Mouse (Mus musculus) G1E-ER4 (cell line): ENCODE data around the gene Plekha8. TPM values are rescaled to one million over a fixed set of nuclear protein-coding genes. Genes with fewer than 3 reads are reported as not detected.

ENCODE experiments used
- GATA1 ChIP-seq: IDR thresholded peaks from one replicate; pipeline ENCODE4 v1.8.0; 2012; ENCODE audit warnings: low read length, inconsistent platforms
- polyA plus RNA-seq: library from polyadenylated mRNA; stranded (reverse); fragments of >175 nt; gene quantifications from 2 replicates; pipeline ENCODE4 v1.2.3, GENCODE M21; 2012

Plekha8 gene
- polyA plus RNA-seq, 1 experiment: 2.1 TPM

DNA sequence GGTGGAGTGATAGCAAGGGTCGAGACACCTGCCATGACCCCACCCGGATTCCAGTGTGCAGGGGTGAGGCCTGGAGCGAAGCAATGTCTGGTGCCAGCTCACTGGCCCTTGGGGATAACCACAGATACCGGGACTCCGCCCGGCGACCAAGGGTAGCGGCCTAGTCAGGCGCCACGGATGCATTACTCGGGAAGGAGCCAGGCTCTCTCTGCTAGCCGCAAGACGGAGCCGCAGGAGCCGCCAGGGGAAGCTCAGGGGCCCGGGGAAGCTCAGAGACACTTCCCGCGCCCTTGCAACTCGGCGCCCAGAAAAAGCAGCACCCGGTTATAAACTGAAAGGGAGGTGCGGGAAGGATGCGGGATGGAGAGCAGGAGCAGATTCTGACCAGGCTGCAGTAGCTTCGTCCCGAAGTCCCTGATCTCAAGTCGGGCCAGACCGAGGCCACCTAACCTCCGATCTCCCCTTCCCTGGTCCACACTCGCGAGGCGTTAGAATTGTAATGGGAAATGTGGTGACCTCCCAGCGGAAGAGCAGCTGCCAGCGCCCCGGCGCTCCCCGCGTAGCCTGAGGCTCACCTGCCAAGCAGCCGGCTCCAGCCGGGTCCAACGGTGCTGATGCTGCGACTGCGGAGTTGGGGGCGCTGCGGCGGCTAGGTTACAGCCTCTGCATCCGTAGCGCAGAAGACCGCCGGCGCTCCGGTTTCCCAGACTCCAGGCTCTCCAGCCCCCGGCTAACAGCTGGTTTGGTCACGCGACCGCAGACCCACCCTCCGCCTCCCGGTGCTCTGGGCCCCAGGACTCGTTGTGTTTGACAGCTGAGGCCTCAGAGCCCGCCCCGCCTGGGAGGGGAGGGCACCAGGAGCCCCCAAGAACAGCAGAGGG, 29.0 kb upstream of the Plekha8 start, which contains the start of gene Scrn1:
Gene Scrn1 (minus strand): TSS at position 825 of the 881 bp plus-strand sequence.
- TF ChIP-seq GATA1: no peak

GRCm38 (mm10) chr6:54566546-54566919, 28.4 kb upstream of the Plekha8 start:
- TF ChIP-seq GATA1: no peak

DNA sequence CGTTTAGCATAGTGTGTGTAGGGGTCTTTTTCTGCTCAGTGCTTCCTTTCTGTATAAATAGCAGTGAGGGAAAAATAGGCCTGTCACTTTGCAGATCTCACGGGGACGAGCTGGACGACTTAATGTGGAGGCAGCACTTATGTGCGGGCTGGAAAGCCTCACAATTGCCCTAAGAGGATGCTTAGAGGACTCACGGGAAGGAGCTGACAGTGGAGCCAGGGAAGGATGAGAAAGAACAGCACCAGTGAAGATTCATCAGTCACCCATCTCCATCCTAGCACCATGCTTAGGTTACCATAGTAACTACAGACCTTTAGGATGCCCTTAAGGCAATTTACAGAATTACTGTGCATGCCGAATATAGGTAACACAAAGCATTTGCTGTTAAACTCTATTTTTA, 25.1 kb upstream of the Plekha8 start:
- no peak for TF ChIP-seq GATA1

DNA sequence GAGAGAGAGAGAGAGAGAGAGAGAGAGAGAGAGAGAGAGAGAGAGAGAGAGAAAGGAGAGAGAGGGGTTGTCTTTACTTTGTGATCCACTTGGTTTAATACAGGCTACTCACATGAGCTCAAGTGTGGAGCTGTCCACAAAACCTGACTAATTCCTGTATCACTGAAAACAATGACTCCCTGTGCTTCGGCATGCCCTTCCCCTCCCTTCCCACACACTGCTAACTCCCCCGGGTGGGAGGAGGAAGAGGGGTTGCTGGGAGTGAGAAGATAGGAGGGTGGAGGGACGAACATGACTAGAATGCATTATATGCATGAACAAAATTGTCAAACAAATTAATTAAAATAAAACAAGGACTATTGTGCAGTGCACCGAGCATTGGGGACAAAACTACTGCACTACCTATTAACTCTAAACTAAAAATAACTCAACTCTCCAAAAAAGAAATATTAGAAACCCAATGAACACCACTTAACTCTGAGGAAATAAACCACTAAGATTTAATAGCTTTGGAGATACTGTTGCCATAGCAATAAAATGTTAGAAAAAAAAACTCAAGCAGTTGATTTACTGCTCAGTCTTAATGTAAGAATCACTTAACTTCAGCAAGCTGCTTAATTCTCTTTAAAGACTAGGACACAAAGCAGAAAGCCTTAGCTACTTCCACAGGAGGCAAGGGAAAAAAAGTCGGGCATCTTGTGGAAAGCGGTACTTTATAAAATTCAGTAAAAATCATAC, 21.5 kb upstream of the Plekha8 start:
- TF ChIP-seq GATA1: no peak

DNA sequence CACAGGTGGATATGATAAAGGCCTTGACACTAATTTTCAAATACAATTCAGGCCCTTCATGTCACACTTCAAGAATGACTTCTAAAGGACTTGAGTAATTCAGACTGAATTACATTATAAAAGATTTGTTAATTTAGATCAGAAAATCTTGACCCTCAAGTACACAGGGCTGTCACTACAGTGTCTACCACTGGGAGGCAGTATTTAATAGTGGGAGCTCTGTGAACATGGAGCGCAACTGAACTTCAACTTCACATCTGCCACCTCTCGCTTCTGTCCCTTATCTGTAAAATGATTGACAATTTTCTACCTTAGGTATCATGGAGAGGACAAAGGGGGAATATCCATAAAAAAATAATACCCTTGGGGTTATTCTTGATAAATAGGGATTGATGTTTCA, 8.7 kb upstream of the Plekha8 start:
- TF ChIP-seq GATA1: no peak

DNA sequence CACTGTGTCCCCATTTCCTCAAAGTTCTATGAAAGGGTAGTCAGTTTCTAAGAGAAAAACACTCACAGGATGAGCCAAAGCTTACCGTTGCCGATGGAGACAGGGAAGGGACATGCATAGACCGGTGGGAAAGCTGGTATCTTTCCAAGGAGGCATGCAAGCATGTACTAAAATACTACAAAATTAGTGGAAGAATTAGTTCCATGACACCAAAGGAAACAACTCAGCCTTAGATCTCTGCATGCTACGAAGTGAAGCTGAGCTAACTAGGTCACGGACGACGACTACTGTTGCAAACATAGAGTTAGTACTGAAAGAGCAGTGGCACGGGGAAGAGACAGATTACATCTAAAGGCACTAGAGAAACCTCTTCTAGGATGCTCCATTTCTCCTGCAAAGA, 8.0 kb upstream of the Plekha8 start:
- TF ChIP-seq GATA1: no peak

DNA sequence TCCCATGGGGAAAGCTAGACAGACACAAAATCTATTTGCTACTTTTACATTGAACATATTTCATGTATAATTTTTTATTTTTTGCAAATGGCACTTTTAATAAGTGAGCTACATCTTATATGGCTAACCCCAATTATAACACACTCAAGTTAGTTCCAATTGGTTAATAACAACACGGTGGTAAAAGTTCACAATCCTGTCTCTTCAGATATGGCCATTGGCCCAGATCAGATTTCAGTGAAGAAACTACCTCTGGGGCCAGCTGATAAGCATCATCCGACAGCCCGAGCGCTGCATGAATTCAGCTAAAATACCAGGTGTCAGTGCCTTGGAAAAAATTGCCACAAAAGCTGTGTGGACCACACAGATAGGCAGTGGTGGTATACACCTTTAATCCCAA, 7.2 kb upstream of the Plekha8 start:
- no peak for TF ChIP-seq GATA1

DNA sequence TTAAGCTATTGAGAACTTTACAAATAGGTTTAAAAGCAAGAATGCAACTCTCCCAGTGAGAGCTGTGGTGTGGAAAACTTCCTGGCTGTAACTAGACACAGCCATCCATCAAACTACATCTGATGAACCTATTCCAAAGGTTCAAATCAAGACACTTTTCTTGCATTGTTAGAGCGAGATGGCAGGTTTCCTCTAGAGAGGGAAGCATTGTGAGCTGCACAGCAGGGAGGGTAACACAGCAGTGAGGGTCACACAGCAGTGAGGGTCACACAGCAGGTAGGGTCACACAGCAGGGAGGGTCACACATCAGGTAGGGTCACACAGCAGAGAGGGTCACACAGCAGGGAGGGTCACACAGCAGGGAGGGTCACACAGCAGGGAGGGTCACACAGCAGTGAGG, 6.7 kb upstream of the Plekha8 start:
- TF ChIP-seq GATA1: no peak

- no peak for TF ChIP-seq GATA1
Measured at GRCm38 (mm10) chr6:54590691-54591090, 4.2 kb upstream of the Plekha8 start.

DNA sequence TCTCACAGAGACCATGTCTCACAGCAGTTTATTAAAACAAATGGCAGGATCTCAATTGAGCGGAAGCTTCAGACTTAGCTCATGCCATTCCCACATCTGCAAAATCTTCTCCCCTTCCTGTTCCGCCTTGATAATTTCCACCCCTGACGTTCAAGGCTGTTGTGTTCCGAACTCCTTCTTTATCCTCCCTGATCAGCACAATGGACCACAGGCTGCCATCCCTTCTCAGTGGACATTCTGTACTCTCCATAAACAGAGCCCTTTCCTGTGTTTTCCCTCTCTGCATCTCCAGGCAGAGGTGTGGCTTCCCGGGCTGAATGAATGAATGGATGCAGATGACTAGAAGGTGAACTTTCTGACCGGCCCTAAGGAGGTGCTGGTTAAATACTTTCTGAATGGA, 3.1 kb upstream of the Plekha8 start:
- TF ChIP-seq GATA1: no peak

DNA sequence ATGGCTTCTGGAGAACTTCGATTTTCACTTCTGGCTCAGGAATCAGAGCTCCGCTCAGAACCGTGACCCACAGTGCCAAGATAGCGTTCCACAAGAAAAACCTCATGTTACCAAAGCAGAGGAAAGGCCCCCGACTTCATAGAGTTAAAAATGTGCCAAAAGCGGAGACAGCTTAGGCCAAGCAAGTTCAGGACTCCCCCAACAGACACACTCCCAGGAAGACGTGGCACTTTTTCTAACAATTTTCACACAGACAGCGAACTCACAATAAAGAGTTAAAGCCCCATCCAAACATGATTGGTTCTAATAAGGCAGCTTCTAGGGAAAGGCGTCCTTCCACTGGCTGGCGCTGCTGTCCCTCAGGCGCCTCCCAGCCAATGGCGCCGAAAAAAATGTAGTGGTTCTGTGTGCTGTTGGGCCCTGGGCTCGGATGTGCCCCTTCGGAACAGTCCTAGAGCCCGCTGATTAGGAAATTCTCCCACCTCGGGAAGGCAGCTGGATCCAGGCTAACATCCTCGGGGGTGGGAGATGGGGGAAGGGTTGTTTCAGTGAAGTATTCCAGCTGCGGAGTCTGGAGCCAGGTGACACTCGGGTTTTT, 1.9 kb upstream of the Plekha8 start:
- no peak for TF ChIP-seq GATA1

DNA sequence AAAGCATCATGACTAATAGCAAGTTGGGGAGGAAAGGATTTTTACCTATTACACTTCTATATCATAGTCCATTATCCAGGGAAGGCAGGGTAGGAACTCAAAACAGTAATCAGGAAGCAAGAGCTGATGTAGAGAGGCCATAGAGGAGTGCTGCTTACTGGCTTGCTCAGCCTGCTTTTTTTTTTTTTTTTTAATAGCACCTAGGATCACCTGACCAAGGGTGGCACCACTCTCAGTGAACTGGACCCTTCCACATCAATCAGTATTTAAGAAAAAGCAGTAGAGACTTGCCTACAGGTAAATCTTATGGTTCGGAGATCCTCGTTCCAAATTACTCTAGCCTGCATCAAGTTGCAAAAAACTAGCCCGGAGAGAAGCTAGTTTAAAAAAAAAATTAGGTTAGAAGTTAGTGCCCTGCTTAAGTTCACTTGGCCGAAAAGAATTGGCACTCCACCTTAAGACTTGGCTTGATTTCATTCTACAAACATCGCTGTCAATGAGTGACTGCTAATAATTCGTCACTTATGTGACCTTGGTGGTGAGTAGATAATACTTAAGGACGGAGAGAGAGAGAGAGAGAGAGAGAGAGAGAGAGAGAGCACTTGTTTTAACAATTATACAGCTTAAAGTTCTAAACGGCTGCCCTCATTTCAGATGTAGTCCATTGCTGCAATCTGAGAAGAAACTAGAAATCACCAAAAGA, 994 bp upstream of the Plekha8 start:
- TF ChIP-seq GATA1: no peak

DNA sequence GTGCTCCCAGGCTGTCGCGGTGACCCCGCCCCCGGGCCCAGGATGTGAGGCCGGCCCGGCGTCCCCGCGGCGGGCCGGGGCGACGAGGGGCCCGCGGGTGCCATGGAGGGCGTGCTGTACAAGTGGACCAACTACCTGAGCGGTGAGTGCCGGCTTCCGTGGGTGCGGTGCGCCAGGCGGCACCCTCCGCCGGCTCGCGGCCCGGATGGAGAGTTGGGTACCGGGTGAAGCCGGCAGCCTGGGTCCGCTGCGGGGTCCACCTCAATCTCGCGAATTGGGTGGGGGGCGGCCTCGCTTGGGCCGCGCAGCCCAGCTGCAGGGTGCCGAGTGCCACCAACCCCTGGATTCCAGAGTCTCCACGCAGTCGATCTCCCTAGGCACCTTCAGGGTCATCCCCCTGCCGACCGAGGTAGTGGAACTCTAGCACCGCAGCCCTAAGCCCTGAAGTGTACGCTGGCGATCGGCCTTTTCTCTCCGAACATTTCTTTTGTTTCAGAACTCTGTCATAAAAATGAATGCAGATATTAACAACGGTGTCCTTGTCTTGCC, 493 bp downstream of the Plekha8 start:
- TF ChIP-seq GATA1: no peak

DNA sequence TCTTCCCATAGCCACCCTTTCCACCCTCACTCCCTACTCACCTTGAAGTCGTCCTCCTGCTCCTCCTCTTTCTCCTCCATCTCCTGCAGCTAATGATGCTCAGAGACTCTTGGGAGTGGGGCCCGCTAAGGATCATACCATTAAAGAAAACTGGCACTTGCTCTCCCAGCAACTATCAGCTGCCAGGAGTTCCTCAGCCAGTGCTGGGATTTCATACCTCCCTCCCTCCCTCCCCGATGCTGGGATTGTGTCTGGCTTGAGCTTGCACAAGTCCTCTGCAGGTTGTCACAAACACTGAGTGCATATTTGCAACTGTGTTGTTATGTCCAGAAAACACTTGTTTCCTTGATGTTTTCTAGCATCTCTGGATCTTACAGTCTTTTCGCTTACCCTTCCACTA, 2.3 kb downstream of the Plekha8 start, which contains the start of gene Fkbp14:
Gene Fkbp14 (minus strand): TSS at position 101 of the 400 bp plus-strand sequence.
- TF ChIP-seq GATA1: no peak

GRCm38 (mm10) chr6:54597711-54598110, 2.8 kb downstream of the Plekha8 start:
- TF ChIP-seq GATA1: no peak
